Mouse (Mus musculus): Measurements from ENCODE around the gene Klb.
A peak's percentile ranks its signal among the peaks of the same experiment; 100 is the strongest.

Gene Klb

DNA sequence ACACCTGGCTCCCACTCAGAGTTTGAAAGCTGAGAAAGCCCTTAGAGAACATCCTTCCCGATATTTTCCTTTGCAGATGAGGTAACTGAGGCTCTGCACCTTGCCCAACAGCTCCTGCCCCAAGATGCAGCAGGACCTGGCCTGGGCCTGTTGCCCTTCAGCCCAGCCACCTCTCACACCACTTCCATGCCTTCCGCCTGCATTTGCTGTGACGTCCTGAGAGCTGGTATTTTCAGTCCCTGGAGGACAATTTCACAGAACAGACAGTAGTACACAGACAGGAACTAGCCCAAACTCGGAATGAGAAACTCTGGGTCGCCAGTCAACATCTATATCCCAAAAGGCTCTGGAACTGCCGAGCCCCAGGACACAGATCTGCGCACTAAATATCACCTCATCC is 26.6 kb downstream of the Klb start:
- DNase-seq (ENCODE audit: low spot score in 2 of 2) = no peak

DNA sequence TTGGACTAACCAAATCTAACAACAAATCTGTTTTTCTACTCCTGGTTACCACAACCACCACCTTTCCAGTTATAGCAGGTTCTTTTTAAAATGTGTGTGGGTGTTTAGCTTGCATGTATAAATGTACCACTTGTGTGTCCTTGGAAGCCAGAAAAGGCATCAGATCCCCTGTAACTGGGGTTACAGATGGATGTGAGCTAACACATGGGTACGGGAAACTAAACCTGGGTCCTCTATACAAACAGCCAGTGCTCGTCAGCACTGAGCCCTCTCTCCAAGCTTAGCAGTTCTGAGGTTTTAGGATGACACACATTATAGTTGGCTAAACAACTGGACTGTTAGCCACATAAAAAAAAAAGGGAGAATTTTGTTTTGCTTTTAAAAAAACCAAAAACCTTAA is 37.6 kb downstream of the Klb start:
- no peak for DNase-seq (ENCODE audit: low spot score in 2 of 2)

DNA sequence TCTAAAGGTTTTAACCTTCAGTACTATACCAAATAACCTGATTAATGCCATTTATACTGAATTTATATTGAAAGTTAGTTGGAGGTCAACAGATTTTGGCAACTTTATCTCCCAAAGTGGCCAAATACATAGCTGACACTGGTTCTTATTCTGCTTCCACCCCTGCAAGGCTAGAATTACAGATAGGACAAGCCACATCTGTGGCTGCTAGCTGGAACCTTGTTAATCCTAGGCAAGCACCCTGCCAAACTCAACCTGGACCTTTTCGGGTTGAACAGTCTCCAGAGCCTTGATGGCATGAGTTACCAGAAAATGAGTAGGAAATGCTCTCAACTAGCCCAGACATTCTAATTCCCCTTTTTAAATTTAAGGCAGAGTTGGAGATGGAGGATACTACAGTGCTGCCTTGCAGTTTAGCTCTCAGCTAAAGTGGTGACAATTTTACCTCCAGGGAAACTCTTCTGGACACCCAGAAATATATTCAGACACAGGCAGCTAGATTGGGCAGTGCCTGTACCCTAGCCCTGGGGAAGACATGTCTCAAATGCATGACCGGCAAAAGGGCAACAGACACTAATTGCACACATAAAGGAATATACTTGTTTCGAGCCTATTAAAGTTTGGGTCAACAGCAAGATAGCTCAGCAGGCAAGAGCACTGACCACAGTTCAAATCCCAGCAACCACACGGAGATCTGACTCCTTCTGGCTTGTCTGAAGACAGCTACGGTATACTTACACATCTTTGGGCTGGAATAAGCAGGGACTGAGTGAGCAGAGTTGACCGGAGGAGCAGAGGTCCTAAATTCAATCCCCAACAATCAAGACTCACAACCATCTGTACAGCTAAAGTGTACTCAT is 39.1 kb downstream of the Klb start:
- DNase-seq (ENCODE audit: low spot score in 2 of 2) = no peak

DNA sequence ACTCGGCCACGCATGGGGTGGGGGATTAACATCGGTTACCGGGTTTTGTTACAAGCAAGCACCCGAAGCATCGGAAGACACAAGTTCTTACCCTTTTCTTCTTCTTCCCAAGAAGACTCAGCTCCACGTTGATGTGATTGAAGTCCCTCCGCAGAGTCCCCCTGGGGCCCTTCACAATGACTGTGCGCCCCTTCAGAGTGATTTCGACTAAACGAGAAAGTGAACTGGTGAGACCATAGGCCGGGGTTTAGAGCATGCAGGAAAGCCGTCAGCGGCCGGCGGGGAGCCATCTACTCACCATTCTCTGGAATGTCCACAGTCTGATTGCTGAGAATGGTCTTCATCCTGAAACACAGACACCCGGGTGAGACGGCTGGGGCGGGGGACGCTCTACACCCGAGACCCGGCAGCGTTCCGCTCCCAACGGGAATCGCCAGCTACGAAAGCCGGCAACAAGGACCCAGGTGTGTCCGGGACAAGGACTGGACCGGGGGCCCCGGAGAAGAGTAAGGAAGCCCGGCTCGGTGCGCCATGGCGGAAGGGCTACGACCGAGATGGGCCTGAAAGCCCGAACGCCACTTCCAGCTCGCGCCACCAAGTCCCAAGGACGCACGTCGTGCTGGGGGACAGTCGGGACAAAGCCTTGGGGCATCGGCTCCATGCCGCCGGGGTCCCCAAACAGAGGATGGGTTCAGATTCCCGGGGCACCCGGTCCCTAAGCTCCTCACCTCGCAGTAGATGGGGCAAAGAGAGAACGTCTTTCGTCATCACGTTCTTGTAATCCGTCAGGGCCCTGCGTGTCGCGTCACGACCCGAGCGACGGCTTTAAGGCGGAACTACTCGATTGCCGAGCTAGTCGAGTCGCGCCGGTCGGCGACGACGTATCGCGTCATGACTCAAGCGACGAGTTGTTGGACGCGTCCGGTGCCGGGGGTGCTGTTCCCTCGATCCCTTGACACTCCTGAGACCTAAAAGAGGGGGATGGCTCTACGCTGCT is 42.8 kb downstream of the Klb start, which contains the start of the genes Rpl9 and Lias:
Gene Rpl9 (minus strand): TSS at position 797 of the 997 bp plus-strand sequence.
Gene Lias (plus strand): TSS at position 850 of the 997 bp plus-strand sequence.
- peak; percentile 99 to 100 for DNase-seq (ENCODE audit: low spot score in 2 of 2)

GRCm38 (mm10) chr5:65391753-65392152 is 43.6 kb downstream of the Klb start:
- peak; percentile 11 to 22 for DNase-seq (ENCODE audit: low spot score in 2 of 2)

DNA sequence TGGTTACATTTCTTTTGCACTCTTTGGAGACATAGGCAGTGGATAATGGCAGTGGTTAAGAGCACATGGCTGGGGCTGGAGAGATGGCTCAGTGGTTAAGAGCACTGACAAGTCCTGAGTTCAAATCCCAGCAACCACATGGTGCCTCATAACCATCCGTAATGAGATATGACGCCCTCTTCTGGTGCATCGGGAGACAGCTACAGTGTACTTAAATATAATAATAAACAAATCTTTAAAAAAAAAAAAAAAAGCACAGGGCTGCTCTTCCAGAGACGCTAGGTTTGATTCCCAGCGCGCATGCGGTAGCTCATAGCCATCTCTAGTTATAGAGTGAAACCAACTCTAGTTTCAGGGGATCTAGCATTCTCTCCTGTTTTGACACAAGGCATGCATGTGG is 46.3 kb downstream of the Klb start:
- no peak for DNase-seq (ENCODE audit: low spot score in 2 of 2)

- peak; percentile 71 to 84 for DNase-seq (ENCODE audit: low spot score in 2 of 2)
Observed at GRCm38 (mm10) chr5:65401251-65401994, 53.3 kb downstream of the Klb start.

GRCm38 (mm10) chr5:65407989-65408388 is 59.9 kb downstream of the Klb start:
- no peak for DNase-seq (ENCODE audit: low spot score in 2 of 2)

GRCm38 (mm10) chr5:65415653-65416458 is 67.7 kb downstream of the Klb start:
- peak in 1 of 2 experiments; percentile 25 for DNase-seq (ENCODE audit: low spot score in 2 of 2)

GRCm38 (mm10) chr5:65419136-65419535 is 71.0 kb downstream of the Klb start:
- no peak for DNase-seq (ENCODE audit: low spot score in 2 of 2)

- DNase-seq (ENCODE audit: low spot score in 2 of 2) = no peak
Observed at GRCm38 (mm10) chr5:65420822-65421221, 72.7 kb downstream of the Klb start.

GRCm38 (mm10) chr5:65422803-65423202 is 74.7 kb downstream of the Klb start:
- DNase-seq (ENCODE audit: low spot score in 2 of 2) = no peak

DNA sequence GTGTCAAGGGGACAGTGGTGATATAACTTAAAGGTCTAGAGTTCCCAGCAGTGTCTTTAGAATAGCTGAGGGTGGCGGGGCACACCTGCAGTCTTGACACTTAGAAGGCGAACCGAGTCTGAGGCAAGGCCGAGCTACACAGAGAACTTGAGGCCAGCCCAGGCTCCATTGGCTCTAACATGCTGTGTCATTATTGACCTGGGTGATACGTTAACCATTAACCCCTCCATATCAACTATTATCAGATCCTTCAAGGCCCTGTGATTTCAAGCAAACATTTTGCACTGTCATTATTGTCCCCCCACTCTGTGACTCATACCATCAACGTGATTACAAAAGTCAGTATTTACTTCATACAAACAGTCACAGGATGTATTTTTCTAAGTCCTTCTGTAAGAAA is 76.1 kb downstream of the Klb start:
- DNase-seq (ENCODE audit: low spot score in 2 of 2) = no peak

DNA sequence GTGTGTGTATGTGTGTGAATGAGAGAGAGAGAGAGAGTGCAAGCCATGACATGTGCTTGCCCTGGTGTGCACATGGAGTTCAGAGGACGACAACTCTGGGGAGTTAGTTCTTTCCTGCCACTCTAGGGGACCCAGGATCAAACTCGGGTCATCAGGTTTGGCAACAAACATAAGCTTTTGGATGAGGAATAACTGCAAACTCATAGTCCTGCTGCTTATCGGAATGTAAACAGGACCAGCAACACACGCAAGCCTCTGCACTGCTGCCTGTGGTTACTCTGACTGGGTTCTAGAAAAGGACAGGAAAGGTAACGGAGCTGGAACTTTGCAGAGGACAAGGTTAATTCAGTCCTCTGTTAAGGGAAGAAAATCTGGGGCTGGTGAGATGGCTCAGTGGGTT is 77.1 kb downstream of the Klb start:
- DNase-seq (ENCODE audit: low spot score in 2 of 2) = no peak

- DNase-seq (ENCODE audit: low spot score in 2 of 2) = no peak
Observed at GRCm38 (mm10) chr5:65428321-65428720, 80.2 kb downstream of the Klb start.

GRCm38 (mm10) chr5:65429441-65429840 is 81.3 kb downstream of the Klb start:
- DNase-seq (ENCODE audit: low spot score in 2 of 2) = no peak
